Mouse (Mus musculus): ENCODE measurements around the gene Zfhx3.
A peak's percentile ranks its signal among the peaks of the same experiment; 100 is the strongest.
"Not testable (repeated sequence)": the region's sequence is repeated elsewhere in the genome, so short reads cannot be mapped to it uniquely, and the experiment has no call there.

Zfhx3 gene

DNA sequence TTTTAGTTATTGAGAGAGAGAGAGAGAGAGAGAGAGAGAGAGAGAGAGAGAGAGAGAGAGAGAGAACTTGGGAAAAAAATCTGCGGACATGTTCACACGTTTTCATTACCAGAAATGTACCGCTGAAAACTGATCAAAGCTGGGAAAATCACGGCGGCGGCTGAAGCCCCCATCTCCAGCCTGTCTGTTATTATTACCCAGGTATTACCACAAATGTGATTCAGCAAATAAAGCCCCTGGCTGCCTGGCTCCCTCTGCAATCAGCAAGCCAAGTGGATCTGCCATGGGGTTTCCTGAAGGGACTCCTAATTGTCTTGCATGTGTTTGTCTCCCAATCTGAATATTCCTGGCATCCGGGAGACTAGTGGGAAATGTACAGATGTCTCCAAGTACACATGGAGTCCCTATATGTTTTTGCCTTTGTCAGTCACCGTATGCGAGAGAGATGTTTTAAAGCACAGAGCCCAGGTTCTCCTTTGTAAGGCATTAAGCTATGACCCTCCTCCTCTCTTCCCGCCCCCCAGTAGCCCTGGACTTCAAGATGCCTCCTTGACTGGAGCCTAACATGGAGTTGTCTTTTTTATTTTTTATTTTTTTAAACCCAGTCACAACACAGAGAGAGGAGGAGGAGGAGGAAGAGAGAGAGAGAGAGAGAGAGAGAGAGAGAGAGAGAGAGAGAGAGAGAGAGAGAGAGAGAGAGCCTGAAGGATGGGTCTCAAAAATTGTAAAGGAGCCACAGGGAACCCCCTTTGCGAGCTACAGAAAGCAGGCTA, at the start of gene Zfhx3:
TSS of gene Zfhx3 (plus strand) at position 723 of the 773 bp plus-strand sequence.
- DNase-seq = no peak

- DNase-seq = no peak
These were observed 23.5 kb upstream of the Zfhx3 start for GRCm38 (mm10) chr8:107918984-107919383.

DNA sequence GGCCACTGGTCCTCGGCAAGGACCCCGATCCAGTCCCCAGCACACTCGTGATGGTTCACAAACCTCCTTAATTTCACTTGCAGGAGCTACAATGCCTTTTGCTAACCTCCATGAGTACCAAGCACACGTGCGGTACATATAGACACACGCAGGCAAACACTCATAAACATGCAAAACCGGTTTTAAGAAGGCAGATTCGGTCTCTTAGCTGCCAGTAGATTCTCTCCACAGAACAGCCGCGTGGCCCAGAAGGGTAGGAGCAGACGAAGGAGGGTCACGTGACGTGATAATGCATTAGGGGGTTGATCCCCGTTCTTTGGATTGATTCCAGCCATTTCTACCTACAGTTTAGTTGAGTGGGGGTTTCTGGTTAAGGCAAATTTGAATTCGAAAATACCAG, 16.3 kb upstream of the Zfhx3 start:
- no peak for DNase-seq

- no peak for DNase-seq
These were observed 5.7 kb upstream of the Zfhx3 start for GRCm38 (mm10) chr8:107936725-107937124.

GRCm38 (mm10) chr8:107938231-107938630, 4.2 kb upstream of the Zfhx3 start:
- DNase-seq = not testable (repeated sequence)

GRCm38 (mm10) chr8:107940181-107940580, 2.3 kb upstream of the Zfhx3 start:
- no peak for DNase-seq

GRCm38 (mm10) chr8:107942752-107943510, 487 bp downstream of the Zfhx3 start:
- DNase-seq = no peak

GRCm38 (mm10) chr8:107943550-107944348, 1.3 kb downstream of the Zfhx3 start:
- no peak for DNase-seq

- no peak for DNase-seq
These were observed 2.5 kb downstream of the Zfhx3 start for GRCm38 (mm10) chr8:107944676-107945600.

GRCm38 (mm10) chr8:107946888-107947287, 4.4 kb downstream of the Zfhx3 start:
- no peak for DNase-seq

GRCm38 (mm10) chr8:107955887-107956286, 13.4 kb downstream of the Zfhx3 start:
- no peak for DNase-seq

DNA sequence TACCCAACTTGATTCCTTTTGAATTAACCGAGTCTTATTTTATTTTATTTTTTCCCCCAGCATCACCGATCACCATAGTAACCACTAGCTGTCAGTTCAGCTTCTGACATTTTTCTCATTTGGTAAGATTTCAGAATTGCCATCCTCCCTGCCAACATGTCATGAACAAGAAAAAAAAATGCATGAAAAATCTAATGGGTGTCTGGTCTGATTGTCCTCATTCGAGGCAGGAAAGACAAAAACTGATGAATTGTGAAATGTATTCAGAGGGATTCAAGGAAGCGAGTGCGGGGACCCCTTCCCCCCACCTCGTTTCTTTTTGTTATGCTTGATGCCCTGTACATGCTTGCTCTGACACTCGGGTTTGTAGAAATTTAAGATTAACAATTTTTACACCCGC, 15.1 kb downstream of the Zfhx3 start:
- DNase-seq = no peak

DNA sequence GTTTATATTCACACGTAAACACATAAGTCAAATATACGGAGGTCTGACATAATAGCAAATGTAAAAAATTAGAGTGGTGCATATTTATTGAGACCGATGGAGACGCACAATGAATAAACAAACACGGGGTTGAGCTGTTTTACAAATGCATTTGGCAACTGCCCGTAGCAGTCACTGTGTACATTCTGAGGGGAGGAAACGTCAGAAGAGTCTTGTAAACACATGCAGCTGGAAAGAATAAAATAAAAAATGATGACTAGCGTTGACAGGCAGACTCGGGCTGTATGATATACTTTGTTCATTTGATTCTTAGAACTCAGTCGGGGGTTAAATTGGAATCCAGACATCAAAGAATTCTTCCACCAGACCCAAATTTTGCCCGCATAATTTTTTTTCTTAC, 18.0 kb downstream of the Zfhx3 start:
- no peak for DNase-seq

DNA sequence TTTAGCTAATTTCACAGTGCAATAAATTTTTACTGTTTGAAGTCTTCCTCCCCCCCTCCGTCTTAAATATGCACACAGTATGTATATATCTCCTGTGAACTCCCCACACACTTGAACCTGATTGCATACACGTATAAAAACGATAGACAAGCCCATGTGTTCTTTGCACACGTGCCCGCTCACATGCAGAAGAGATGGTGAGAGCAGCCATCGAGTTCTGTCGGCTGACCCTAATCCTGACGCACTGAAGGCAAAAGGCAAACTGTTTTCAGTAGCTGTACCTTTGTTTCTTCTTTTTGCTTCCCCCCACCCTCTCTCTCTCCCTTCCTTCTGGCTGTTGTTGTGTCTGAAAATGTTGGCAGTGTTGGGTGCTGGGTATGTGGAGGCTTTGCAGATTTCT, 18.4 kb downstream of the Zfhx3 start:
- no peak for DNase-seq

GRCm38 (mm10) chr8:107972198-107972597, 29.8 kb downstream of the Zfhx3 start:
- DNase-seq = no peak

GRCm38 (mm10) chr8:107974451-107974850, 32.0 kb downstream of the Zfhx3 start:
- DNase-seq = no peak

DNA sequence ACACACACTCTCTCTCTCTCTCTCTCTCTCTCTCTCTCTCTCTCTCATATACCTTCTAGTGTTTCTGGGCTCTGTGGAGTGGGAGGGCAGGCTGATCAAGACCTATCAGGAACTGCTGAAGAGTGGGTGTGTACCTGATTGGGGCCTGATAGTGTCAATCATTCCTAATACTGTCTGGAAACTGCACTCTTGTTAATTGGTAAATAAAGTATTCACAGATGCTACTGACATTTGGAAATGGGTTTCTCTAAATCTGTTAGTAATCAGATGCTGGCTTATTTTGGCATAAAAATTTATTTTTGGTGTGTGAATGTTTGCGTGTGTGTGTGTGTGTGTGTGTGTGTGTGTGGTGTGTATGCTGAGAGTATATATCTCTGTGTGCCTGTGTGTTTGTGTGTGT, 35.8 kb downstream of the Zfhx3 start:
- no peak for DNase-seq

- no peak for DNase-seq
These were observed 38.2 kb downstream of the Zfhx3 start for GRCm38 (mm10) chr8:107980618-107981017.

- peak; percentile 48 for DNase-seq
These were observed 44.2 kb downstream of the Zfhx3 start for GRCm38 (mm10) chr8:107986629-107987028.

GRCm38 (mm10) chr8:107998874-107999273, 56.4 kb downstream of the Zfhx3 start:
- no peak for DNase-seq

DNA sequence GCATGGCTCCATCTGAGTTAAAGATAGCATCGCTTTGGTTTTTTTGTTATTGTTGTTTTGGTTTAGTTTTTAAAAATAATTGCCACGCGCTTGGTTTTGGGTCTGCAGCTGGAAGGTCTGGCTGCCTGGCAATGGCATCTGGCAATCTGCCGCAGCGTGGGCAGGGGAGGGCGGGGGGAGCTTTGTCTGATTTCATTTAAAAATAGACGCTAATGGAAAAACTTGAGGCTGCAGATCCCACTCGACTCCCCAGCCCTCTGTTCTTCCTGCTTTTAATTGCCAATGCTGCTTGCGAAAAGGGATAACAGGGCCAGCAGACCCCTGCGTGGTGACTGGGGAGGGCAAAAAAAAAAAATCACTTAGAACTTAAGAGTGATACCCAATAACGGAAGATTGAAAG, 69.1 kb downstream of the Zfhx3 start:
- no peak for DNase-seq

DNA sequence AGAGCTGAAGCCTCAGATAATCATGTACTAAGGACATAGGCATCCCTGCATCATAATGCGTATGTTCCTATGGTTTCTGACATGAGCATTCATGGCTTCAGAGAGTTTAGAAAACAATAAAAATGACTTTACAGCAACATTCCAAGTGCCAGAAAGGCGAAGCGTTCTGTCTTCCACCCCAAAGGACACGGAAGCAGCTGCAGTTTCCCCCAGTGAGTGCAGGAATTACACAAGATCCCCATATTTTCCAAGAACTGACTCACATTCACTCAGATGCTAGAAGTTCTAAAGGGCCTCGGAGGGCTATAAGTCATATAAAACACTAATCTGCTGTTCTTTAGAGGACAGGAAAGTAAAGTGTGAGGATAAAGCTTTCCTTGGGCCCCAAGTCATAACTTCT, 75.3 kb downstream of the Zfhx3 start:
- no peak for DNase-seq

Measured in kidney, adult 18-20 months (tissue).